Mouse (Mus musculus) G1E (cell line): ENCODE results near the gene Smg6. TPM values are rescaled to one million over a fixed set of nuclear protein-coding genes. Genes with fewer than 3 reads are reported as not detected.

Experiments used
- ATAC-seq: 2 replicates; pipeline ENCODE4 v1.8.0; 2016; ENCODE audit warnings: mild to moderate bottlenecking; ENCODE audit not compliant: insufficient number of reproducible peaks, poor library complexity, low FRiP score, severe bottlenecking; ENCODE audit errors: extremely low read depth
- DNase-seq: peaks from one replicate; pipeline ENCODE4 v3.0.0; 2012; ENCODE audit warnings: low spot score
- H3K27me3 ChIP-seq: 2 replicates; pipeline ENCODE4 v1.6.1; 2012; ENCODE audit warnings: mild to moderate bottlenecking, low read length, inconsistent platforms; ENCODE audit not compliant: insufficient read depth
- H3K36me3 ChIP-seq: replicated peaks from 2 replicates; pipeline ENCODE3; 2012; ENCODE audit warnings: mild to moderate bottlenecking, inconsistent platforms
- H3K4me1 ChIP-seq: 2 replicates; pipeline ENCODE4 v1.6.1; 2012; ENCODE audit warnings: low read depth, low read length, inconsistent platforms, mixed read lengths; ENCODE audit not compliant: insufficient read depth
- H3K4me3 ChIP-seq: 2 replicates; pipeline ENCODE4 v1.5.1; 2012; ENCODE audit warnings: low read depth, mild to moderate bottlenecking, inconsistent platforms, low read length, moderate library complexity, mixed read lengths
- H3K9me3 ChIP-seq: replicated peaks from 2 replicates; pipeline ENCODE4 v1.6.1; 2012; ENCODE audit warnings: inconsistent platforms
- CTCF ChIP-seq: IDR thresholded peaks from 2 replicates; pipeline ENCODE4 v1.5.1; 2012; ENCODE audit warnings: low read depth, low read length, inconsistent platforms, mixed read lengths
- GATA1 ChIP-seq: IDR thresholded peaks from 2 replicates; pipeline ENCODE4 v1.6.1; 2012; ENCODE audit warnings: borderline replicate concordance, low read length, inconsistent platforms, mixed read lengths
- GATA2 ChIP-seq: IDR thresholded peaks from 2 replicates; pipeline ENCODE4 v1.6.1; 2012; ENCODE audit warnings: low read depth, low read length, inconsistent platforms, borderline replicate concordance
- POLR2AphosphoS5 ChIP-seq: IDR thresholded peaks from 2 replicates; pipeline ENCODE4 v1.6.1; 2012; ENCODE audit warnings: low read depth, low read length, inconsistent platforms; ENCODE audit not compliant: insufficient replicate concordance
- TAL1 ChIP-seq: conservative IDR thresholded peaks from 2 replicates; pipeline ENCODE4 v1.6.1; 2012; ENCODE audit warnings: low read depth, low read length, inconsistent platforms, mixed read lengths
- polyA plus RNA-seq: library from polyadenylated mRNA; stranded (reverse); fragments of >175 nt; gene quantifications from 2 replicates; pipeline ENCODE4 v1.2.3, GENCODE M21; 2012
- total RNA-seq, 2 experiments: library from RNA; stranded (forward) in 1 of 2; stranded (reverse) in 1 of 2; fragments of 200-1000 nt in 1 of 2; fragments of >200 nt in 1 of 2; fragmentation: Nextera tagmentation in 1 of 2; gene quantifications; 2 replicates each; pipeline ENCODE4 v1.2.3; 2014 to 2017

Gene Smg6
- total and polyA plus RNA-seq, 3 experiments, result 17.4 to 54.3 (median 42.1) TPM

GRCm38 (mm10) chr11:74902416-74902815 lies 23.2 kb upstream of the Smg6 start:
- TF ChIP-seq POLR2AphosphoS5, result no peak
- no peak for TF ChIP-seq TAL1
- no peaks in the 10 kb centered on the region for H3K9me3 ChIP-seq
- no peak for ATAC-seq
- H3K4me3 ChIP-seq, result no peak overlapping the region
- H3K36me3 ChIP-seq, result peaks cover 85% of the 10 kb centered on the region
- DNase-seq, result no peak
- no peaks in the 10 kb centered on the region for H3K27me3 ChIP-seq
- H3K4me1 ChIP-seq, result peaks cover 56% of the 10 kb centered on the region

DNA sequence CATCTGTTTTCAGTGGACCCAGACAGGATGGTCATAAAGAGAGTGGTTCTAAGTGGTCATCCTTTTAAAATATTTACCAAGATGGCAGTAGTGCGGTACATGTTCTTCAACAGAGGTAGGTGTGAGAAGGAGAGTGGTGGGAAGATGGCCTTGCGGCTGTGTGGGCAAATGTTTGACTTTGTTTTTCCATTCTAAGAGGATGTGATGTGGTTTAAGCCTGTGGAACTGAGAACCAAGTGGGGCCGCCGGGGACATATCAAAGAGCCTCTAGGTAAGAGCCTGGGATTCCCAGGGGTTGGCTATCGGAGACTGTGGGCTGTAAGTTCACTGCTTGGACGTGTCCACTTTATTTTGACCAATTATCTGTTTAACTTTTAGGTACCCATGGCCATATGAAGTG lies 17.8 kb upstream of the Smg6 start:
- Histone ChIP-seq H3K4me1 (peaks cover 22% of the 10 kb centered on the region), H3K36me3 (peaks cover 84% of the 10 kb centered on the region), H3K4me3 (no peak overlapping the region), H3K9me3 (no peaks in the 10 kb centered on the region), H3K27me3 (no peaks in the 10 kb centered on the region)
- TF ChIP-seq POLR2AphosphoS5, result no peak
- no peak for TF ChIP-seq GATA1
- TF ChIP-seq GATA2, result no peak
- TF ChIP-seq CTCF, result no peak
- TF ChIP-seq TAL1, result no peak
- no peak for ATAC-seq
- no peak for DNase-seq

- Histone ChIP-seq H3K27me3 (no peaks in the 10 kb centered on the region), H3K36me3 (peaks cover 77% of the 10 kb centered on the region), H3K9me3 (no peaks in the 10 kb centered on the region), H3K4me1 (peaks cover 16% of the 10 kb centered on the region), H3K4me3 (no peak overlapping the region)
- ATAC-seq (no peak), DNase-seq (no peak)
- TF ChIP-seq TAL1 (no peak), POLR2AphosphoS5 (no peak), GATA1 (no peak), CTCF (no peak), GATA2 (no peak)
These were observed 16.8 kb upstream of the Smg6 start for GRCm38 (mm10) chr11:74908618-74909399.

DNA sequence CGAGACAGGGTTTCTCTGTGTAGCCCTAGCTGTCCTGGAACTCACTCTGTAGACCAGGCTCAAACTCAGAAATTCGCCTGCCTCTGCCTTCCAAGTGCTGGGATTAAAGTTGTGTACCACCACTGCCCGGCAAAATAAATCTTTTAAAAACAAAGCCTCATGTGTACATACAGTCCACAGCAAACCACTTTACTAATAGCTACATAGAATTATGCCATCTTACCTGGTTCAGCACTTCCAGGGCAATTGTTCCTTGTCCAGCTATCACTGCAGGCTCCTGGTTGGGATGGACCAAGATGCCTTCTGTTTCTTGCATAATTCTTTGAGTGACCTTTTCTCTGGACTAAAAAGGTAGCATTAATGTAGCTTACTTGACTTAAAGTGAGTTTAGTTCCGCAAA lies 15.6 kb upstream of the Smg6 start:
- Histone ChIP-seq H3K4me3 (no peak overlapping the region), H3K36me3 (peaks cover 65% of the 10 kb centered on the region), H3K4me1 (peaks cover 10% of the 10 kb centered on the region; the same call in 1 of the 2 replicates), H3K9me3 (no peaks in the 10 kb centered on the region), H3K27me3 (no peaks in the 10 kb centered on the region)
- no peak for DNase-seq
- ATAC-seq, result no peak
- TF ChIP-seq TAL1 (no peak), POLR2AphosphoS5 (no peak), GATA2 (no peak), CTCF (no peak), GATA1 (no peak)

GRCm38 (mm10) chr11:74912492-74912891 lies 13.1 kb upstream of the Smg6 start:
- no peak for DNase-seq

GRCm38 (mm10) chr11:74919249-74919648 lies 6.4 kb upstream of the Smg6 start:
- Histone ChIP-seq H3K36me3 (peaks cover 47% of the 10 kb centered on the region), H3K4me1 (peaks cover 7% of the 10 kb centered on the region; the same call in 1 of the 2 replicates), H3K4me3 (no peak overlapping the region), H3K27me3 (no peaks in the 10 kb centered on the region), H3K9me3 (no peaks in the 10 kb centered on the region)
- TF ChIP-seq POLR2AphosphoS5 (no peak), CTCF (no peak), GATA1 (no peak), GATA2 (no peak), TAL1 (no peak)
- ATAC-seq (no peak), DNase-seq (no peak)

More at GRCm38 (mm10) chr11:74912492-74912891, 13.1 kb upstream of the Smg6 start:
- ATAC-seq, result no peak
- H3K9me3 ChIP-seq, result no peaks in the 10 kb centered on the region
- H3K4me3 ChIP-seq, result no peak overlapping the region
- peaks cover 2% of the 10 kb centered on the region; the same call in 1 of the 2 replicates for H3K4me1 ChIP-seq
- no peaks in the 10 kb centered on the region for H3K27me3 ChIP-seq
- peaks cover 46% of the 10 kb centered on the region for H3K36me3 ChIP-seq
- no peak for TF ChIP-seq TAL1
- no peak for TF ChIP-seq GATA2

DNA sequence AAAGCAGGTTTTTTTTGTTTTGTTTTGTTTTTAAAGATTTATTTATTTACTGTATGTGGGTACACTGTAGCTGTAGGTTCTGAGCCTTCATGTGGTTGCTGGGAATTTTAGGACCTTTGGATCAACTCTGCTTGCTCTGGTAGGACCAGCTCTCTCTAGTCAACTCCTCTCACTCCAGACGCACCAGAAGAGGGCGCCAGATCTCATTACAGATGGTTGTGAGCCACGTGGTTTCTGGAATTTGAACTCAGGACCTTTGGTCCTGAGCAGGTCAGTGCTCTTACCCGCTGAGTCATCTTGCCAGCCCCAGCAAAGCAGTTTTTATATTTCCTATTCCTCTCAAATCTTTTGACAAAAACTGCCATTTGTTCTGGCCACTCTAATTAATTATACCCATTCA lies 1.5 kb upstream of the Smg6 start:
- H3K4me3 ChIP-seq, result no peak overlapping the region
- no peak for TF ChIP-seq GATA2
- no peak for TF ChIP-seq POLR2AphosphoS5
- no peak for TF ChIP-seq CTCF
- TF ChIP-seq GATA1, result no peak
- TF ChIP-seq TAL1, result no peak
- H3K36me3 ChIP-seq, result peaks cover 28% of the 10 kb centered on the region
- ATAC-seq (no peak), DNase-seq (no peak)
- H3K4me1 ChIP-seq, result peaks cover 21% of the 10 kb centered on the region
- H3K27me3 ChIP-seq, result no peaks in the 10 kb centered on the region
- H3K9me3 ChIP-seq, result no peaks in the 10 kb centered on the region
